Comparison of ENCODE assay signal across 11 mouse cellular contexts in the genomic region with DNA sequence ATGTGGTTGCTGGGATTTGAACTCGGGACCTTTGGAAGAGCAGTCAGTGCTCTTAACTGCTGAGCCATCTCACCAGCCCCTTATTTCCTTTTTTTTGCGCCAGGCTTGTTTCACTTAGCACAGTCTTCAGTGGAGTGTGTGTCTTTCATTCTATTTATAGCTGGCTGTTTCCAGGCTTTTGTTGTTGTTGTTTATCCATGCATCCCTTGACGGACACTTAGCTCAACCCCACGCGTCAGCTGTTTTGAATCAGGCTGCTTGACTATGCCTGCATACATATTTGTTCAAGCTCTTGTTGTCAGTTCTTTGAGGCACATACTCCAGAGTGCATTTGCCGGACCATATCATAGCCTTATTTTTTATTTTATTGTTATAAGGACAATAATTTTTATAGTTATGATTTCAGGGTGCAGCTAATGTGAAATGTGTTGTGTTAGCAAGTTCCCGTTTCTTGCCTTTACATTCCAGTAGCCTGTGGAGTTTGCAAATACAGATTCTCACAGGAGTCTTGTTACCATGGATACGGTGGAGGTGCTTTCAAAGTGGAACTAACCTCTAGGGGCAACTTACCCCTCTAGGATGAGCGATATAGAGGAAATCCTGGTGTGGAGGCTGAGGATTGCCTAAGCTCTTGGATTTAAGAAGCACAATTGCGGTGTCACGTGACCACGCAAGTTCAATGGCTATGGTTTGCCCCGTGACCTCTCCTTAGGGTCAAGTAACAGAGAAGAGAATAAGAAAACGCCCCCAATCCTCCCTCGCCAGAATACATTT. TPM values are rescaled to one million over a fixed set of nuclear protein-coding genes. Genes with fewer than 3 reads are reported as not detected.
DNase-seq lines count a peak whose midpoint lies in the region; ATAC-seq and TF ChIP-seq lines count a peak whose summit lies in the region.
"Had no signal": no experiment of that assay in that cellular context is flagged by ENCODE, and none has a peak within 500 bp of the region (broad histone marks: within the 10 kb centered on the region; RNA-seq: fewer than 3 reads in every experiment).

No protein-coding gene starts in this region.

- no peak for DNase-seq in lung, postnatal 25 days (ENCODE audit: low spot score)
- DNase-seq in forebrain, embryonic 14.5 days (ENCODE audit: low spot score) = peak; percentile 81
- DNase-seq in gastrocnemius, adult 2 months = no peak
- DNase-seq in adrenal gland, postnatal 14 days = no peak
- DNase-seq in kidney, adult 8-10 months = no peak
- no peak for DNase-seq in cerebellum, postnatal 10 days
- DNase-seq: kidney, adult 18-20 months had no signal

- intact Hi-C loops in gastrocnemius, adult 2 months (cut with DNase I) = no loop called here

- no peak for TF ChIP-seq CTCF in gastrocnemius, adult 2 months (IDR thresholded peaks at IDR 0.05)

- H3K27me3 ChIP-seq in lung, embryonic 16.5 days (ENCODE audit: control insufficient read depth, insufficient read depth, low read depth, low read length) = no peaks in the 10 kb centered on the region
- H3K27me3 ChIP-seq in forebrain, embryonic 14.5 days (replicated peaks; ENCODE audit: control insufficient read depth, insufficient read depth, low read length) = no peaks in the 10 kb centered on the region

- H3K4me3 ChIP-seq in lung, embryonic 16.5 days (ENCODE audit: low read length) = no peak overlapping the region
- H3K4me3 ChIP-seq in forebrain, embryonic 14.5 days (ENCODE audit: low read depth, low read length) = no peak overlapping the region
- H3K4me3 ChIP-seq in gastrocnemius, adult 2 months = no peak overlapping the region

- H3K4me2 ChIP-seq in lung, embryonic 16.5 days (ENCODE audit: low read depth, low read length) = peak overlapping the region; percentile 16; the same call in 1 of the 2 replicates
- H3K4me2 ChIP-seq in forebrain, embryonic 14.5 days (ENCODE audit: low read length) = no peak overlapping the region
- H3K4me2 ChIP-seq: liver, embryonic 11.5 days had no signal

- no peak overlapping the region for H3K27ac ChIP-seq in lung, embryonic 16.5 days (ENCODE audit: low read length)
- H3K27ac ChIP-seq in forebrain, embryonic 14.5 days (ENCODE audit: low read depth, low read length) = no peak overlapping the region
- no peak overlapping the region for H3K27ac ChIP-seq in gastrocnemius, adult 2 months

- WGBS in lung, embryonic 16.5 days = 33% methylated on average over 15 of the region's 15 CpGs
- 33% methylated on average over 15 of the region's 15 CpGs for WGBS in forebrain, embryonic 14.5 days

- peak; percentile 57; the same call in 1 of the 2 replicates for ATAC-seq in lung, embryonic 16.5 days (ENCODE audit: low read depth)
- ATAC-seq in forebrain, embryonic 14.5 days = peak; percentile 75
- ATAC-seq in megakaryocyte progenitor cell, adult 5-6 weeks (replicated peaks; ENCODE audit: poor library complexity) = peak; percentile 74
- ATAC-seq: CD4-positive, CD25-positive, alpha-beta regulatory T cell, adult 4 months had no signal

- H3K36me3 ChIP-seq in lung, embryonic 16.5 days (ENCODE audit: control insufficient read depth, insufficient read depth, low read length) = no peaks in the 10 kb centered on the region
- no peaks in the 10 kb centered on the region for H3K36me3 ChIP-seq in forebrain, embryonic 14.5 days (ENCODE audit: control insufficient read depth, insufficient read depth, low read length)

- H3K9me3 ChIP-seq in lung, embryonic 16.5 days (ENCODE audit: control insufficient read depth, low read length) = no peaks in the 10 kb centered on the region
- no peaks in the 10 kb centered on the region for H3K9me3 ChIP-seq in forebrain, embryonic 14.5 days (replicated peaks; ENCODE audit: control insufficient read depth, low read length)

- no peak overlapping the region for H3K9ac ChIP-seq in lung, embryonic 16.5 days (ENCODE audit: low read length)
- no peak overlapping the region for H3K9ac ChIP-seq in forebrain, embryonic 14.5 days (ENCODE audit: low read length)

- H3K4me1 ChIP-seq in lung, embryonic 16.5 days (replicated peaks; ENCODE audit: control insufficient read depth, insufficient read depth, low read length) = peaks cover 5% of the 10 kb centered on the region; the same call in 1 of the 2 replicates
- 0 out of 2 replicates have a peak, but pooled peaks cover 5% of the 10 kb centered on the region for H3K4me1 ChIP-seq in forebrain, embryonic 14.5 days (ENCODE audit: control insufficient read depth, insufficient read depth, low read length)

RNA-seq across cellular contexts. Expression of gene Anapc15-ps, which starts 11.7 kb away (rescaled TPM):
- 0.64 TPM in 1 of 2 replicates, not detected in the other for polyA plus RNA-seq in lung, embryonic 16.5 days (2015; fragmentation: Nextera tagmentation; extraction: Ambion mirVana)
- not detected in 2 replicates for polyA plus RNA-seq in forebrain, embryonic 14.5 days (2014; fragmentation: Nextera tagmentation; extraction: Ambion mirVana)
- total RNA-seq in megakaryocyte progenitor cell, adult 5-6 weeks (2015) = 0.46 TPM in 1 of 2 replicates, not detected in the other
- total RNA-seq in megakaryocyte progenitor cell, adult 5-6 weeks (2017) = 0.75 and 1.7 TPM in 2 replicates
- not detected for total RNA-seq in gastrocnemius, adult 2 months (2021)
- total RNA-seq in adrenal gland, postnatal 14 days (2021) = not detected in 2 replicates
- polyA plus RNA-seq: CD4-positive, CD25-positive, alpha-beta regulatory T cell, adult 4 months; liver, embryonic 11.5 days had no signal
